Mouse (Mus musculus) embryo, embryonic 11.5 days (tissue): Measurements from ENCODE around the gene Susd1.

ENCODE experiments used
- DNase-seq: peaks from one replicate; pipeline ENCODE4 v3.0.0-alpha.2; 2012; ENCODE audit warnings: low read depth, low spot score

The Susd1 gene

GRCm38 (mm10) chr4:59434039-59434438 is 4.4 kb downstream of the Susd1 start:
- DNase-seq, result no peak

DNA sequence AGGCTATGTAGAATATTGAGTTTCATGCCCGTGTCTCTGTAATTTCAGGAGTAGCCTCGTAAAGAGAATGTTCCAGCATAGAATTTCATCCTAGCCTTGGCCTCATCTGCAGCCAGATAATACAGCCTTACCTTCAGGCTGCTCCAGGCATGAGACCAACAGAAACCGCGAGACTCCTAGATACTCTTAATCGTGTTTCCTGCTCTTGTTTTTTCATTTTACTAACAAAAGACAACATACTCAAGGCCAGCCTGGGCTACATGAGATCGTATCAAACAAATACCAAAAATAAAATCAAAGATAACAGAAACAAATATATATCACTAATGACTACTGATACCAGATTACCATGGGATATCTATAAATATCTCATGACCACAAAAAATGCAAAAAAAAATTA is 9.3 kb downstream of the Susd1 start:
- no peak for DNase-seq

DNA sequence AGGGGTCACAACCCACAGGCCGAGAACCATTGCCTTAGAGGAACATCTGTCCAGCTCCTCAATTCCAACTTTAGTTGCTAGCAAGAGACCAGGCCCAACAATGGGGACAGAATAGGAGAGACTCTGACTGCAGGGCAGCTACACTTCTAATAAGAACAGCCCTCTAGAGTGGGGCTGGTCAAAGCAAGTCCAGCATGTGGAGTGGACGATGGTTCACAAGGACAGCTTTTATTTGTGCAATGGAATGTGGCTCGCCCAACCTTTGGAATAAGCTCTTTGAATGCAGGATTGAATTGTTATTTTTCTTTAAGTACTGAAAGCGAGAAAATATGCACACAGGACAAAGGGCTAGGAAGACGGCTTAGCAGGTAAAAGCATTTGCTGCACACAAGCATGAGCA is 12.0 kb downstream of the Susd1 start:
- DNase-seq, result no peak

DNA sequence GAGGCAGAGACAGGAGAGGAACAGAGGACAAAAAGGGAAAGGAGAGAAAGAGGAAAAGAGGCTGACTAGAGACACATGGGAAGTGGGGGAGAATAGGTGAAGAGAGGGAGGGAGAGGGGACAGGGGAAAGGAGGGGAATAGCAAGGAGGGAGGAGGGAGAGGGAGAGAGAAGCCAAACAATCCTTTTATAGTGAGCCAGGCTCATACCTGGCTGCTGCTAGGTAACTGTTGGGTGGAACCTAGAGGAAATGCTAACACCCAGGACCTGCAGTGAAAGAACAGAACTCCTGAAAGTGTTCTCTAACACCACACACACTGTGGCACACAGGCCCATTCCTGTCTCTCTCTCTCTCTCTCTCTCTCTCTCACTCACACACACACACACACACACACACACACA is 15.6 kb downstream of the Susd1 start:
- no peak for DNase-seq

DNA sequence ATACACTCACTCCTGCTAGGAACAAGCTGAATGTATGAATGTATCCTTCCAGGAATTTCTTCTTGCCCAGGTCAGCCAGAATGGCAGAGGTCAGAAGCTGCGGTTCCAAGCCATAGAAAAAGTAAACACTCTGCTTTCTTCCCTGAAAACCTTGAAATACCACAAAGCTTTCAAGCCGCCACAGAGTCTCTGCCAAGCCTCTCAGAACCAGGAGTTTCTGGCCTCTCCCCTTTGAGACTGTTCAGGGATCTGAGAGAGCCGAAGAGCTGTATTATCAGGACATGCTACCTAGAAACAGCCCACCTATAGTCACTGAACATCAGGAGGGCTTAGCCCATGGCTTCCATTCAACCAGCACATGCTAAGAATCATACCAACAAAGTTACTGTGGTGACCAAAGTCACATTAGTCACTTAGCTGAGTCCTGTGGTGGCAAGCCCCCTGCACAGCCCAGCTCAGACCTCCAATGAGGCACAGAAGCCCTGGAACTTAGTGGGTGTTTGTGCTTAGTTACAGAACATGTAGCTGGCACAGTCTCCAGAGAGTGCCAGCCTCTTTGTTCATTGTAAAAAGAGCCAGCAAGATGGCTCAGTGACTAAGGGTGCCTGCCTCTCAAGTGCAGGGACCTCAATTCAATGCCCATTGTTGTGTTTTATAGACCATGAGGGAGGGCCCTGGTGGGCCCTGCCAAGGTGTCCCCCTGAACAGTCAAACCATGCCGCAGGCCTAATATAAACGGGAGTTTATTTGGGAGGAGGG is 16.2 kb downstream of the Susd1 start:
- no peak for DNase-seq

GRCm38 (mm10) chr4:59421369-59421746 is 17.1 kb downstream of the Susd1 start:
- DNase-seq, result no peak

GRCm38 (mm10) chr4:59420695-59421368 is 17.6 kb downstream of the Susd1 start:
- no peak for DNase-seq

DNA sequence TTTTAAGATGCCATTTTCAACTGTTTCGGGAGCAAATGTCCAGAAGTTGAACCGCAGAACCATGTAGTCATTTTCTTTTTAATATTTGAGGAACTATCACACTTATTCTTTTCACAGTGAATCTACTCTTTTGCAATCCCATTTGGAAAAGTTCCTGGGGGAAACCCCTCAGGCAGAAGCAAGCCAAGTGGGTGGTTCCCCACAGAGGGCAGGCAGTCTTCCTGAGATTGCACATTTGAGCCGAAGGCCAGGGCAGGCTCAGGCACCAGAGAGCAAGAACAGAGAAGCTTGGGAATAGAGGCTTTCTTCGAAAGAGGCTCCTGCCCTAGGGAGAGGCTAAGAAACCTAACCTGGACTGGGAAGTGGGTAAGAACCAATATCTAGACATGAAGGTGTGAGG is 19.2 kb downstream of the Susd1 start:
- DNase-seq, result no peak

DNA sequence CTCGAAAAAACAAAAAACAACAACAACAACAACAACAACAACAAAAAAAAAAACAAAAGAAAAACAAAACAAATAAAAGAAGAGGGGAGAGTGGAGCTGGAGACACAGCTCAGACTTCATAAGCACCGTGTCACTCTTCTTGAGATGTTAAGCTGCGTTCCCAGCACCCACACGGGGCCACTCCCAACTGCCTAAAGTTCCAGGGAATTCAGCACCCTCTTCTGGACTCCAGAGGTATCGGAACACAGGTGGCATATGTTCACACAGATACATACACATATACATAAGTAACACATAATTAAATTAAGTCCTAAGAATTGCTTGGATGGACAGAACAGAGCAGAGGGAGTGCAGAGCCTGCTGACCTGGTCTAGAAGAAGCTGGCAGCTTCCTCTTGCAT is 25.0 kb downstream of the Susd1 start:
- no peak for DNase-seq

GRCm38 (mm10) chr4:59411153-59411552 is 27.3 kb downstream of the Susd1 start:
- DNase-seq, result no peak

- DNase-seq, result no peak
Observed at GRCm38 (mm10) chr4:59407766-59408165, 30.7 kb downstream of the Susd1 start.

GRCm38 (mm10) chr4:59404375-59404774 is 34.1 kb downstream of the Susd1 start:
- DNase-seq, result no peak

- DNase-seq, result no peak
Observed at GRCm38 (mm10) chr4:59400931-59401330, 37.5 kb downstream of the Susd1 start.

DNA sequence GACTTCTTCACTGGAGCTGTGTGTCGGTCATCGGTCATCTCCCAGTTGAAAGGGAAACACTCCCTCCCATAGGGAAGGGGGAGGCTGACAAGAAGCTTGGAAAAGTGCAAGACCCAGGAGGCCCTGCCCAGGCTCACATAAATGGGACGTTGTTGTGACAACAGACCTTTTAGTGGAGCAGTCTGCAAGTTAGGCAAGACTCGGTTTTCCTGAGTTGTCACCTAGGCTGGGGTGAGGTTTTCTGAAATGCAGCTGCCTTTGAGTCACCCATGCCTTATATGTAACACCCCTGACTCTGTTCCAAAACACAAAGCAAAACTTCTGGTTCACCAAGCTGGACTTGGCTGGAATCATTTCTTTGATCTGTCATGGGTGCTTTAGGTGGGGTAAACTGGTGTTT is 39.1 kb downstream of the Susd1 start:
- no peak for DNase-seq

DNA sequence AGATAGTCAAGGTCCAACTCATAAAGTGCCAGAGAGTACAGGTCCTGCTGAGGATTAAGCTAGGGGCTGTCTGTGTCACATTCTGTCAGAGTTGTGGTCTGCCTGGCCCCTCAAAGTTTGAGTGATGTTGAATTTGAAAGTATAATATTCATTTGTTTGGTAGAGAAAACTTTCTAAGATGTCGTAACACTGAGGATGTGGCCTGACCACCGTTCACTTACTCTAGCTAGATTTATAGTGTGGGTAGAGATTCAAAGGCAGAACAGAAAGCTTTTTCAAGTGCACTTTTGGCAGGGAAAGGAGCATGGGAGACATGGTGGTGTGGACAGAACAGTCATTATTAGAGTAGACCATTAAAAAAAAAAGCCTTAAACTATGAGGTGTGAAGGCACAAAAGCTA is 42.9 kb downstream of the Susd1 start:
- no peak for DNase-seq

- DNase-seq, result no peak
Observed at GRCm38 (mm10) chr4:59394155-59394554, 44.3 kb downstream of the Susd1 start.

DNA sequence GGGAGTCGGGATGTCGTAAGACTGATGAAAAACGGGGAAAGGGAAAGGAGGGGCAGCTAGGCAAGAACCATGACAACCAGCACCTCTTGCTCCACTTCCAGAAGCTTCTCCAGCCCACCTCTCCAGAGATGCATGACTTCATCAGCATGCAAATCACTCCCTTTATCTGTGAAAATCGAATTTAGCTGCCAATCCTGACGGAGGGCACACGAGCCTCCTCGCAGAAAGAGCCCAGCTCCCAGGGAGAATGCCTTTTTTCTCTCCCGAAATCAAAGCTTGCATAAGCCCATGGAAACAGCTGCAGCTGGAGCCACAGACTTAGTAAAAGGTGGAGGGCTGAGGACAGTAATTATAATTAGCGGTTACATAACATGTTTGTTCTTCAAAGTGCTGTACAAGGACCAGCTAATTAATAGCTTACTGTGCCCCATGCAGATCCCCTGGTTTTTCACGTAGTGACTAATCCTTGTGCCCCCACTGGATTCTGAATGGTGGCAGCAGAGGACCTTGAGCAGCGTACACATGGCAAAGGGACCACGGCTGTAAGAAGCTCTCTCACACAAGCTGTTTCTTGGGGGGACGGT is 49.9 kb downstream of the Susd1 start:
- no peak for DNase-seq

GRCm38 (mm10) chr4:59387387-59388210 is 50.8 kb downstream of the Susd1 start:
- no peak for DNase-seq

DNA sequence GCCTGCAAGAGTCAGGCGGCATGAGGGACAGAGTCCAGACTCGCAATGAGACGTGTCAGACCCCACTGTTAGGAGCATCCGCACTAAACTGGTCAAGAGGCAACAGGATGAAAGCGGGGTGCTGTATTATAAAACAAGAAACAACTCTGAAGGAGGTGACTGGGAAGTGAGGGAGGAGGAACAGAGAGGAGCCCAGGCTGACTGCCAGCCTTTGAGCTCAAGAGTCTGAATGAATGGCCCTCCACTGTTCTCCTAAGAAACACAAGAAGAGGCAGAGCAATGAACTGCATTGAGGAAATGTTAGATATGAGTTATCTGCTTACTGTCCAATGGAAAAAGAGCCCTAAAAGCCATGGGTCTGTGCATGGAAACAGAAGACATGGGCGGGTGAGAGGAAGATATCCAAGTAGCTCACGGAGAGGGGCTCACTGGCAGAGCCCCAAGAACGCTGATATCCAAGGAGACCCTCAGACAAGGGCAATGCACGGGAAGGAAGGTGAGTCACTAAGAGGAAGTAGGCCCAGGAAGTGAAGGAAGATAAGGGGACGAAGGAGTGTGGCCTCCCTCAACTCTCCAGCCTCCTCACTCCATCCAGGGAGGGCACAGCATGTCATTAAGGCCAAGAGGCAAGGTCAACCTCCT is 53.1 kb downstream of the Susd1 start:
- DNase-seq, result no peak

DNA sequence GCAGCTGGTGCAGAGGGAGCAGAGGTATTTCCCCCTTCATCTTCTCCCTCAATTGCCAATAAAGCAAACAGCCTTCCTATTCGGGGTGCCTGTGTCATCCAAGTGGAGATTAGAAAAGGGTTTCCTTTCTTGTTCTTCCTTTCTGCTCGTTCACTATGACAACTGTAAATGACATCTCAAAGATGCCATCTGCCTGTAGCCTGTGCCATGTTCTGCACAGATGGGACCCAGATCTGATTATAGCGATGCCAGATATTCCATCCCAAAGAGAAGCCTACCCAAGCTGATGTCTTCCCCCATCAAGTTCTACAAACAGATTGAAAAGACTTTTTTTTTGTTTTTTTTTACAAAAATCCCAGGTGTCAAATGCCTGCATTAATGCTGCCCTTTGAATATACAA is 54.6 kb downstream of the Susd1 start:
- no peak for DNase-seq

DNA sequence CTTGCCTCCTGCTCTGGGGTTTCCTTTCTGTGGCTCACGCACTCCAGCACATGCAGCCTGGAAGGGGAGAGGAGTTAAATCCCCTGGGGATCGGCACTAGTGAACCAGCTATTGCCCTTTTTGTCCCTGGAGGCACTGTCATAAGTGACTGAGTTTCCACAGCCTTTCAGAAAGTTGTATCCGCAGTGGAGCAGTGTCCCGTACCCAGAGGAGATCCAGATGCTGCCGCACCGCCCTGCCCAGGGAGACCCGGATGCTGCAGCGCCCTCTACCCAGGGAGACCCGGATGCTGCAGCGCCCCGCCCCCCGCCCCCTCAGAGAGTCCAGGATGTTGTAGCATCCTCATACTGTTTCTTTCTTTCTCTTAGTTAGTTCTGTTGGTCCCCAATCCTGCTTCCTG is 56.3 kb downstream of the Susd1 start:
- DNase-seq, result no peak
